8 mouse cellular contexts compared by ENCODE assay signal in the genomic region with DNA sequence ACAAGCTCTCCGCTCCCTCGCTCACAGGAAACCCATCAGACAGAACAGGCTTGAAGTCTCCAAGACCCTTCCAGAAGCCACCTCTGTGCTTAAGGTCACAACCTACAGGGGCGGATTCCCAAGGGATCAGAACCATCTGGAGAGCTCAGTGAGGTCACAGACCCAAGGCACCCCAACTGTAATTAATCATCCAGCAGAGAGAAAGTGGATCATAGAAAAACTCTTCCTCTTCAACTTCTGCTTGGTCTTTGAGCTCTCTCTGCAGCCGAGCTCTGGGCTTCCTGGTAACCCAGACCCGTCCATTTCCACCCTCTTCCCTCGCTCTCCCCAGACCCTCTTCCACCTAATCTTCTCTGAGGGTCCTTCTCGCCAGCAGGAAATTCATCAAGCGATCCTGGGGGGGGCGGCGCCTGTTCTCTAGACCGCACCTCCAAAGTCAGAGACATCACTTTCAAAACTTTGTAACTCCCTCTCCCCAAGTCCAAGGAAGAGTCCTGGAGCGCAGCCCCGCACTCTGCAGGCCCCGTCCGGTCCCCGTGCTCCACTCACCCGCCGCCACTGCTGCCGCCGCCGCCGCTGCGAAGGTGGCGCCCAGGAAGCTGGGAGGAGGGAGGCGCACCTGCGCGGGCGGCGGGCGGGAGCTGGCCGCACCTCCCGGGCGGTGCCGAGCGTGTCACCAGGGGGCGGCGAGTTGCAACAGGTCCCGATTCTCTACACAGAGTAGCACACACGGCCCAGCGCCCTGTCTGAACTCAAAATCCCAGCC. TPM values are rescaled to one million over a fixed set of nuclear protein-coding genes. Genes with fewer than 3 reads are reported as not detected.
DNase-seq lines count a peak whose midpoint lies in the region; ATAC-seq and TF ChIP-seq lines count a peak whose summit lies in the region.

A gene (minus strand): TSS at position 602 of the 766 bp plus-strand sequence.

- 1% methylated on average over 39 of the region's 40 CpGs for WGBS in embryonic facial prominence, embryonic 15.5 days
- WGBS in intestine, postnatal 0 days, result 2% methylated on average over 40 of the region's 40 CpGs
- 3% methylated on average over 36 of the region's 40 CpGs for whole genome bisulfite sequencing in liver, postnatal 0 days (ENCODE audit: insufficient replicate concordance)
- WGBS in neural tube, embryonic 14.5 days, result 4% methylated on average over 36 of the region's 40 CpGs

- peak within 1 kb of the TSS; percentile 44 for H3K9ac ChIP-seq in embryonic facial prominence, embryonic 15.5 days
- peak within 1 kb of the TSS; percentile 55 for H3K9ac ChIP-seq in intestine, postnatal 0 days (ENCODE audit: low read depth, low read length)
- peak within 1 kb of the TSS; percentile 46 for H3K9ac ChIP-seq in liver, postnatal 0 days (replicated peaks)
- H3K9ac ChIP-seq in neural tube, embryonic 14.5 days (replicated peaks; ENCODE audit: low read depth, low read length), result peak within 1 kb of the TSS; percentile 48

- no peak for TF ChIP-seq EP300 in liver, postnatal 0 days (IDR thresholded peaks at IDR 0.05; ENCODE audit: low read depth)

- peak; percentile 7 for DNase-seq in right cerebral cortex, postnatal 4 days
- DNase-seq in right cerebral cortex, postnatal 25 days, result no peak
- peak; percentile 62 for DNase-seq in liver, postnatal 0 days
- no peak for DNase-seq in layer of hippocampus, adult 18-20 months (ENCODE audit: low spot score in 2 of 2)
- DNase-seq in spleen, postnatal 4 days (ENCODE audit: low spot score in 2 of 2), result no peak

- peaks cover 8% of the 10 kb centered on the region for H3K4me1 ChIP-seq in embryonic facial prominence, embryonic 15.5 days
- H3K4me1 ChIP-seq in intestine, postnatal 0 days (replicated peaks; ENCODE audit: control insufficient read depth, insufficient read depth, low read length), result no peaks in the 10 kb centered on the region; the same call in 1 of the 2 replicates
- no peaks in the 10 kb centered on the region for H3K4me1 ChIP-seq in liver, postnatal 0 days (ENCODE audit: insufficient read depth)
- H3K4me1 ChIP-seq in neural tube, embryonic 14.5 days (ENCODE audit: control insufficient read depth, insufficient read depth, low read length), result peaks cover 7% of the 10 kb centered on the region; the same call in 1 of the 2 replicates

- peak within 1 kb of the TSS; percentile 82 for H3K27ac ChIP-seq in embryonic facial prominence, embryonic 15.5 days (replicated peaks)
- H3K27ac ChIP-seq in intestine, postnatal 0 days (ENCODE audit: low read depth, low read length), result peak within 1 kb of the TSS; percentile 84
- H3K27ac ChIP-seq in liver, postnatal 0 days (ENCODE audit: low read depth), result no peak within 1 kb of the TSS
- H3K27ac ChIP-seq in neural tube, embryonic 14.5 days (ENCODE audit: low read depth, low read length), result no peak within 1 kb of the TSS

- peak; percentile 86 for ATAC-seq in embryonic facial prominence, embryonic 15.5 days (ENCODE audit: insufficient number of reproducible peaks, low FRiP score, low TSS enrichment, low read depth)
- peak; percentile 94 for ATAC-seq in intestine, postnatal 0 days
- peak; percentile 69 for ATAC-seq in liver, postnatal 0 days
- ATAC-seq in neural tube, embryonic 14.5 days (ENCODE audit: low read depth), result peak; percentile 50

- H3K4me2 ChIP-seq in embryonic facial prominence, embryonic 15.5 days (replicated peaks), result peak within 1 kb of the TSS; percentile 94
- H3K4me2 ChIP-seq in intestine, postnatal 0 days (replicated peaks; ENCODE audit: low read depth), result peak within 1 kb of the TSS; percentile 66
- peak within 1 kb of the TSS; percentile 81 for H3K4me2 ChIP-seq in liver, postnatal 0 days (ENCODE audit: low read depth, low read length)
- peak within 1 kb of the TSS; percentile 97 for H3K4me2 ChIP-seq in neural tube, embryonic 14.5 days (ENCODE audit: low read depth, low read length)

- 0 out of 2 replicates have a peak, but pooled peaks cover 5% of the 10 kb centered on the region for H3K27me3 ChIP-seq in embryonic facial prominence, embryonic 15.5 days
- no peaks in the 10 kb centered on the region for H3K27me3 ChIP-seq in intestine, postnatal 0 days (replicated peaks; ENCODE audit: control insufficient read depth, insufficient read depth, low read length)
- peaks cover 8% of the 10 kb centered on the region for H3K27me3 ChIP-seq in liver, postnatal 0 days (ENCODE audit: insufficient read depth, low read length)
- peaks cover 8% of the 10 kb centered on the region; the same call in 1 of the 2 replicates for H3K27me3 ChIP-seq in neural tube, embryonic 14.5 days (ENCODE audit: control insufficient read depth, insufficient read depth, low read length)

- no peaks in the 10 kb centered on the region for H3K36me3 ChIP-seq in embryonic facial prominence, embryonic 15.5 days
- no peaks in the 10 kb centered on the region for H3K36me3 ChIP-seq in intestine, postnatal 0 days (ENCODE audit: control insufficient read depth, insufficient read depth)
- no peaks in the 10 kb centered on the region for H3K36me3 ChIP-seq in liver, postnatal 0 days (replicated peaks; ENCODE audit: insufficient read depth, low read length)
- no peaks in the 10 kb centered on the region for H3K36me3 ChIP-seq in neural tube, embryonic 14.5 days (ENCODE audit: control insufficient read depth, insufficient read depth, low read length)

- TF ChIP-seq CTCF in intestine, postnatal 0 days (IDR thresholded peaks at IDR 0.05; ENCODE audit: low read depth), result peak; percentile 61
- 0 out of 2 replicates have a peak, but pooled peaks have one; percentile 15 for TF ChIP-seq CTCF in liver, postnatal 0 days (IDR thresholded peaks at IDR 0.05; ENCODE audit: low read depth)

- H3K4me3 ChIP-seq in embryonic facial prominence, embryonic 15.5 days (replicated peaks), result peak within 1 kb of the TSS; percentile 55
- H3K4me3 ChIP-seq in intestine, postnatal 0 days (ENCODE audit: low read depth, low read length), result peak within 1 kb of the TSS; percentile 61
- peak within 1 kb of the TSS; percentile 51 for H3K4me3 ChIP-seq in liver, postnatal 0 days (ENCODE audit: low read depth, low read length)
- peak within 1 kb of the TSS; percentile 46 for H3K4me3 ChIP-seq in neural tube, embryonic 14.5 days (ENCODE audit: low read depth, low read length)

- no peaks in the 10 kb centered on the region for H3K9me3 ChIP-seq in embryonic facial prominence, embryonic 15.5 days (replicated peaks)
- no peaks in the 10 kb centered on the region for H3K9me3 ChIP-seq in intestine, postnatal 0 days (ENCODE audit: control insufficient read depth)
- no peaks in the 10 kb centered on the region for H3K9me3 ChIP-seq in liver, postnatal 0 days (ENCODE audit: low read length)
- H3K9me3 ChIP-seq in neural tube, embryonic 14.5 days (ENCODE audit: control insufficient read depth, low read length), result no peaks in the 10 kb centered on the region

RNA-seq across cellular contexts. Expression of the gene that starts here (rescaled TPM):
- polyA plus RNA-seq in embryonic facial prominence, embryonic 15.5 days (2015; fragmentation: Nextera tagmentation; extraction: Ambion mirVana), result 6.1 and 6.3 TPM in 2 replicates
- polyA plus RNA-seq in intestine, postnatal 0 days (2015; fragmentation: Nextera tagmentation; extraction: Ambion mirVana), result 4.9 and 5.3 TPM in 2 replicates
- 0.04 and 0.07 TPM in 2 replicates for polyA plus RNA-seq in liver, postnatal 0 days (2015; fragmentation: Nextera tagmentation; extraction: Ambion mirVana)
- polyA plus RNA-seq in neural tube, embryonic 14.5 days (2014; fragmentation: Nextera tagmentation; extraction: Ambion mirVana), result not detected in 2 replicates
- under 1 TPM; 0.10 TPM for total RNA-seq in layer of hippocampus, adult 18-20 months (2021)

Comparison
In these comparisons a context has a peak if more than half of its experiments do, and no peak if none do; other contexts are left out.
1. Peak in DNase-seq, ATAC-seq, H3K4me3 ChIP-seq, H3K9ac ChIP-seq and H3K4me2 ChIP-seq in liver, postnatal 0 days; RNA of the gene not detected or under 1 TPM.
2. Peak in ATAC-seq, H3K4me3 ChIP-seq, H3K9ac ChIP-seq and H3K4me2 ChIP-seq in neural tube, embryonic 14.5 days; RNA of the gene not detected or under 1 TPM.
3. H3K27ac ChIP-seq: peak in embryonic facial prominence, embryonic 15.5 days (single experiment) and intestine, postnatal 0 days (single experiment); none in liver, postnatal 0 days (single experiment) and neural tube, embryonic 14.5 days (single experiment).
4. Peak in every context shown above with its lines, with median percentiles within 50 percentile points of each other: ATAC-seq, H3K4me2 ChIP-seq, H3K4me3 ChIP-seq and H3K9ac ChIP-seq.